Mouse (Mus musculus) Patski (cell line): ENCODE measurements at regions not wholly inside any gene's neighbourhood (a gene's known extent, or its start where the extent isn't known, plus 50 kb on each side); places are given as distances from the start of the nearest gene placed in this dataset.
A peak's percentile ranks its signal among the peaks of the same experiment; 100 is the strongest.

Experiments used
- ATAC-seq: fragments of 100-300 bp; one replicate; pipeline ENCODE4 v1.8.0; 2021
- CTCF ChIA-PET: fragments of 350-600 bp; sonication (Branson Sonifier 250); formaldehyde crosslinking; loops from one replicate; lab custom pipeline; 2022; ENCODE audit warnings: inconsistent platforms; lab: Charles Lee
- POLR2A ChIA-PET: fragments of 350-600 bp; sonication (Branson Sonifier 250); formaldehyde crosslinking; loops from one replicate; lab custom pipeline; 2022; ENCODE audit warnings: antibody characterized with exemption, inconsistent platforms; lab: Charles Lee
- DNase-seq: peaks from one replicate; pipeline ENCODE4 v3.0.0-alpha.2; 2011; ENCODE audit warnings: low read depth, low spot score
- H3K27me3 ChIP-seq: fragments of 371-371 bp; one replicate; pipeline ENCODE4 v1.5.1; 2021
- CTCF ChIP-seq: fragments of 100-300 bp; IDR thresholded peaks from one replicate; pipeline ENCODE4 v1.5.1; 2021
- in situ Hi-C: fragments of 300-500 bp; cut with MboI; formaldehyde crosslinking; loops from 3 replicates; pipeline ENCODE4 v1.11.1; 2018; ENCODE audit warnings: low pct_unique_long_range_greater_than_20kb, mixed read lengths

GRCm38 (mm10) chr14:102461001-102461400 is 521.4 kb downstream of the Kctd12 start:
- H3K27me3 ChIP-seq, result peaks cover 12% of the 10 kb centered on the region
- POLR2A ChIA-PET, result no interaction called here
- DNase-seq (no peak), ATAC-seq (no peak)
- CTCF ChIA-PET, result no interaction called here
- in situ Hi-C loops, result no loop called here
- no peak for TF ChIP-seq CTCF

GRCm38 (mm10) chr14:102439738-102440137 is 542.7 kb downstream of the Kctd12 start:
- ATAC-seq, result no peak
- ChIA-PET CTCF (no interaction called here), POLR2A (no interaction called here)
- no peak for DNase-seq
- peaks cover 5% of the 10 kb centered on the region for H3K27me3 ChIP-seq
- in situ Hi-C loops, result no loop called here
- TF ChIP-seq CTCF, result no peak

- POLR2A ChIA-PET, result no interaction called here
- TF ChIP-seq CTCF, result no peak
- no peak for ATAC-seq
- in situ Hi-C loops, result no loop called here
- CTCF ChIA-PET, result no interaction called here
- H3K27me3 ChIP-seq, result peaks cover 25% of the 10 kb centered on the region
- no peak for DNase-seq
Observed at GRCm38 (mm10) chr14:102403397-102404115, 578.9 kb downstream of the Kctd12 start.

GRCm38 (mm10) chr14:102402061-102402689 is 580.3 kb downstream of the Kctd12 start:
- ATAC-seq, result no peak

GRCm38 (mm10) chr14:102396036-102396734 is 586.3 kb downstream of the Kctd12 start:
- no peak for DNase-seq
- ChIA-PET CTCF (interaction anchor here (1.5 kb wide), 1 partner anchor 31 kb away, joined by 3 read pairs; no protein-coding TSS in a partner anchor), POLR2A (no interaction called here)
- H3K27me3 ChIP-seq, result peaks cover 22% of the 10 kb centered on the region
- ATAC-seq, result no peak
- no peak for TF ChIP-seq CTCF
- in situ Hi-C loops, result no loop called here

More at GRCm38 (mm10) chr14:102402061-102402689, 580.3 kb downstream of the Kctd12 start:
- TF ChIP-seq CTCF, result no peak
- POLR2A ChIA-PET, result no interaction called here
- DNase-seq, result no peak
- H3K27me3 ChIP-seq, result peaks cover 16% of the 10 kb centered on the region
- CTCF ChIA-PET, result no interaction called here
- in situ Hi-C loops, result no loop called here

GRCm38 (mm10) chr14:102392351-102392750 is 590.1 kb downstream of the Kctd12 start:
- DNase-seq (no peak), ATAC-seq (no peak)
- ChIA-PET POLR2A (interaction anchor here (1.1 kb wide), 1 partner anchor 12 kb away, joined by 4 read pairs; no protein-coding TSS in a partner anchor), CTCF (interaction anchor here (0.9 kb wide), 1 partner anchor 10 kb away, joined by 3 read pairs; no protein-coding TSS in a partner anchor)
- TF ChIP-seq CTCF, result no peak
- in situ Hi-C loops, result no loop called here
- peaks cover 40% of the 10 kb centered on the region for H3K27me3 ChIP-seq

GRCm38 (mm10) chr14:102372994-102373567 is 609.4 kb downstream of the Kctd12 start:
- in situ Hi-C loops, result no loop called here
- DNase-seq, result no peak
- ChIA-PET CTCF (interaction anchor here (1.4 kb wide), 1 partner anchor 15 kb away, joined by 3 read pairs; no protein-coding TSS in a partner anchor), POLR2A (no interaction called here)
- H3K27me3 ChIP-seq, result peaks cover 5% of the 10 kb centered on the region
- no peak for ATAC-seq
- no peak for TF ChIP-seq CTCF

- H3K27me3 ChIP-seq, result peaks cover 7% of the 10 kb centered on the region
- ChIA-PET POLR2A (no interaction called here), CTCF (no interaction called here)
- TF ChIP-seq CTCF, result no peak
- in situ Hi-C loops, result no loop called here
- ATAC-seq (no peak), DNase-seq (no peak)
Observed at GRCm38 (mm10) chr14:102361589-102361988, 620.8 kb downstream of the Kctd12 start.

- TF ChIP-seq CTCF, result peak; percentile 32
- ChIA-PET CTCF (no interaction called here), POLR2A (no interaction called here)
- no peak for ATAC-seq
- DNase-seq, result no peak
- no peaks in the 10 kb centered on the region for H3K27me3 ChIP-seq
- in situ Hi-C loops, result no loop called here
Observed at GRCm38 (mm10) chr14:102329409-102329808, 599.7 kb downstream of the Lmo7 start.

GRCm38 (mm10) chr14:102306332-102306731 is 576.6 kb downstream of the Lmo7 start:
- peaks cover 9% of the 10 kb centered on the region for H3K27me3 ChIP-seq
- POLR2A ChIA-PET, result no interaction called here
- no peak for TF ChIP-seq CTCF
- CTCF ChIA-PET, result no interaction called here
- no peak for ATAC-seq
- in situ Hi-C loops, result no loop called here
- DNase-seq, result no peak
